Mouse (Mus musculus): ENCODE data around the gene Vmn1r76. TPM values are rescaled to one million over a fixed set of nuclear protein-coding genes. Genes with fewer than 3 reads are reported as not detected.

Vmn1r76 gene
- 0.04 TPM for polyA plus RNA-seq (2017; shearing (Covaris generic))

GRCm38 (mm10) chr7:11938113-11938512 lies at the start of gene Vmn1r76:
Gene Vmn1r76, minus strand, starts transcription at chr7:11938213.

DNA sequence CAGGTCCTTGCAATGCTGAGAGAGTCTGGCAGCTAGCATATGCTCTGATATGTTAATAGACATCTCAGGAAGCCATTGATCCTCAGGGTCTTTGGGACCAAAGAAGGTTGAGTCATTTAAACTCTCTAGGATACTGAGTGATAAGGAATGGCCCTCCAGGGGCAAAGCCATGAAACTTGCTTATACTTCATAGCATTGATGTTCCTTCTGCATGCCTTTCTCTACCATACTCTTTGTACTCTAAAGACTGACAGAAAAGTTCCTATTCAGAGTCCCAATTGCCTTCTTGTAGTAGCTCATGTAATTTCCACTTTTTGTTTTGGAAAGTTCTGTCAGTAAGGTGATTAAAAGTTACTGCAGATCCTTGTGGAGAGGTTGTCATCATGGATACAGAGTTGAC lies 63.7 kb downstream of the Vmn1r76 start, which contains the start of gene Vmn1r75:
Gene Vmn1r75, plus strand, starts transcription at position 301 of the 400 bp plus-strand sequence.

Other genes starting within 250 kb of the Vmn1r76 start
- not detected for gene Vmn1r73, start 207.9 kb downstream of the Vmn1r76 start, polyA plus RNA-seq (2017; shearing (Covaris generic))
- gene Vmn1r74, start 104.2 kb downstream of the Vmn1r76 start, polyA plus RNA-seq (2017; shearing (Covaris generic)): not detected
- gene Vmn1r75, start 63.6 kb downstream of the Vmn1r76 start, polyA plus RNA-seq (2017; shearing (Covaris generic)): not detected
- gene Vmn1r77, start 98.5 kb upstream of the Vmn1r76 start, polyA plus RNA-seq (2017; shearing (Covaris generic)): not detected
- gene Vmn1r78, start 212.0 kb upstream of the Vmn1r76 start, polyA plus RNA-seq (2017; shearing (Covaris generic)): not detected
- gene Vmn1r79, start 233.1 kb upstream of the Vmn1r76 start, polyA plus RNA-seq (2017; shearing (Covaris generic)): not detected